ENCODE assay signal across 21 mouse cellular contexts in the genomic region with DNA sequence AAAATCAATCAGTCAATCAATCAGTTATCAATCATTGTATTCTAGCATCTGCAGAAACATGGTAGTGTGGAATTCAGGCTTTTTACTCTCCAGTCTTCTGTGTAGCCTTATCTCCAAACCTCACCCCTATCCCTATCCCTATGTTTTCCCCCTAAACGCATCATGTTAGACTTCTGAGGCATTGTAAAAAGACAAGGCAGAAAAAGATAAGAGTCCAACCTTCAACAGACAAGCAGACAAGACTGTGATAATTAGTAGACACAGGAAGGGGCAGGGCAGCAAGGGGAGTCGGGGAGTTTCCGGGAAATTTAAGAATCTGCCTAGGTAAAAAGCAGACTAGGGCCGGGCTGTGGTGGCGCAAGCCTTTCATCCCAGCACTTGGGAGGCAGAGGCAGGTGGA. TPM values are rescaled to one million over a fixed set of nuclear protein-coding genes. Genes with fewer than 3 reads are reported as not detected.
"Had no signal": no experiment of that assay in that cellular context is flagged by ENCODE, and none has a peak within 500 bp of the region (broad histone marks: within the 10 kb centered on the region; RNA-seq: fewer than 3 reads in every experiment).

No protein-coding gene starts in this region.

- H3K36me3 ChIP-seq: liver, embryonic 15.5 days had no signal

- H3K27ac ChIP-seq: layer of hippocampus, adult 2 months; left cerebral cortex, adult 2 months; liver, embryonic 15.5 days; stomach, postnatal 0 days had no signal

- DNase-seq: kidney, adult 18-20 months; kidney, adult 9 months; kidney, postnatal 25 days; layer of hippocampus, adult 9-11 months; layer of hippocampus, postnatal 36 days; lung, adult 2 months; lung, postnatal 14 days; lung, postnatal 4 days; midbrain, embryonic 14.5 days; right cerebral cortex, adult 18-20 months; right cerebral cortex, postnatal 14 days; right cerebral cortex, postnatal 4 days; thymus, adult 2 months; thymus, postnatal 25 days had no signal

- H3K27me3 ChIP-seq: liver, embryonic 15.5 days had no signal

- H3K4me3 ChIP-seq: layer of hippocampus, adult 2 months; left cerebral cortex, adult 2 months; liver, embryonic 15.5 days had no signal

- ATAC-seq: intestine, embryonic 16.5 days had no signal

- H3K4me1 ChIP-seq: liver, embryonic 15.5 days had no signal

- H3K4me2 ChIP-seq: liver, embryonic 15.5 days; midbrain, embryonic 11.5 days had no signal

- H3K9me3 ChIP-seq: liver, embryonic 15.5 days had no signal

- H3K9ac ChIP-seq: liver, embryonic 15.5 days had no signal

RNA-seq across cellular contexts. Expression of a gene that starts 38.0 kb away (rescaled TPM):
- total RNA-seq: megakaryocyte-erythroid progenitor cell, adult 5-6 weeks had no signal
